In the genomic region with DNA sequence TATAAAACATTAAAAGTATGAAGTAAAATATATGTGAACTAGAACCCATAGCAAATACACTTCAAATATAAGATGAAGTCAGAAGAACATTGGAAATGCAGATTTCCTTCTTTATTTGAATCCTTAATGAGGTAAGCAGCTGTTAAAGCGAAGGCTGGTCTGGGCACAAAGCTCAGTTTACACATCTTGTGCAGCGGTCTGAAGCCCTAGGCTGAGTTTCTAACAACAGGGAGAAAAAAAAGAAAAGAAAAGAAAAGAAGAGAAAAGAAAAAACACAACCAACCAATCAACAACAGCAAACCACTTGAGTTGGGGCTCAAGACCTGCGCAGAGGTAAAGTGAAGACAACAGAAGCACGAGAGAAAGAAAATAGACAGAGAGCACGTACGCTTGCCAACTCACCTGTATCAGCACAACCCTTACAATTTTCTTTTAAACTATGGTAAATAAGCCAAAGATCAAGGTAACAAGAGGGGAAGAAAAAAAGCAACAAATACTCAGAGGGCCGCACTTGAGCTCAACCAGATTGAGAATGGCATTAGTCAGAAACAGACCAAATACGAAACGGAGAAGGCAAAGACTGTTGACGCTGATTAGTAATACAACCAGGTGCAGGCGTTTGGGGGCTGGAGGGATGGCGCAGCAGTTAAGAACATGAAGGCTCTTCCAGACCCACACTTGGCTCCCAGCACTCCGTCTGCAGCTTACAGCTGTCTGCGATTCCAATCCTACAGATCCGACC, we compare ENCODE assay signal across 33 mouse cellular contexts. TPM values are rescaled to one million over a fixed set of nuclear protein-coding genes. Genes with fewer than 3 reads are reported as not detected.
DNase-seq lines count a peak whose midpoint lies in the region; ATAC-seq and TF ChIP-seq lines count a peak whose summit lies in the region.
"Had no signal": no experiment of that assay in that cellular context is flagged by ENCODE, and none has a peak within 500 bp of the region (broad histone marks: within the 10 kb centered on the region; RNA-seq: fewer than 3 reads in every experiment).

No protein-coding gene starts in this region.

- ATAC-seq in forebrain, embryonic 14.5 days: no peak
- no peak for ATAC-seq in forebrain, embryonic 12.5 days (ENCODE audit: low FRiP score)
- no peak for ATAC-seq in lung, postnatal 0 days
- ATAC-seq: forebrain, embryonic 16.5 days; hindbrain, postnatal 0 days; intestine, embryonic 16.5 days; Patski had no signal

- no peak overlapping the region for H3K9ac ChIP-seq in forebrain, embryonic 14.5 days (ENCODE audit: low read length)
- no peak overlapping the region for H3K9ac ChIP-seq in forebrain, embryonic 12.5 days
- no peak overlapping the region for H3K9ac ChIP-seq in lung, postnatal 0 days (replicated peaks; ENCODE audit: low read depth)
- H3K9ac ChIP-seq: embryonic facial prominence, embryonic 15.5 days; liver, embryonic 14.5 days; lung, embryonic 15.5 days; midbrain, embryonic 12.5 days; neural tube, embryonic 12.5 days had no signal

- WGBS in forebrain, embryonic 14.5 days: 69% methylated on average over 15 of the region's 15 CpGs
- WGBS in forebrain, embryonic 12.5 days: 72% methylated on average over 15 of the region's 15 CpGs
- 56% methylated on average over 15 of the region's 15 CpGs for WGBS in lung, postnatal 0 days

- TF ChIP-seq EP300 in lung, postnatal 0 days (IDR thresholded peaks at IDR 0.05): no peak

- no peaks in the 10 kb centered on the region for H3K4me1 ChIP-seq in forebrain, embryonic 14.5 days (ENCODE audit: control insufficient read depth, insufficient read depth, low read length)
- peaks cover 9% of the 10 kb centered on the region for H3K4me1 ChIP-seq in forebrain, embryonic 12.5 days
- H3K4me1 ChIP-seq in lung, postnatal 0 days (ENCODE audit: insufficient read depth, low read depth, low read length): no peaks in the 10 kb centered on the region
- H3K4me1 ChIP-seq: embryonic facial prominence, embryonic 15.5 days; neural tube, embryonic 12.5 days had no signal

- no peak overlapping the region for H3K4me2 ChIP-seq in forebrain, embryonic 14.5 days (ENCODE audit: low read length)
- H3K4me2 ChIP-seq in forebrain, embryonic 12.5 days: no peak overlapping the region
- no peak overlapping the region for H3K4me2 ChIP-seq in lung, postnatal 0 days (replicated peaks; ENCODE audit: low read depth, low read length)
- H3K4me2 ChIP-seq: embryonic facial prominence, embryonic 15.5 days; lung, embryonic 15.5 days; midbrain, embryonic 12.5 days; neural tube, embryonic 12.5 days had no signal

- no peak overlapping the region for H3K4me3 ChIP-seq in forebrain, embryonic 14.5 days (ENCODE audit: low read depth, low read length)
- H3K4me3 ChIP-seq in forebrain, embryonic 12.5 days (replicated peaks): no peak overlapping the region
- no peak overlapping the region for H3K4me3 ChIP-seq in lung, postnatal 0 days (ENCODE audit: low read depth, low read length)
- H3K4me3 ChIP-seq: embryonic facial prominence, embryonic 15.5 days; gastrocnemius, adult 2 months; heart, adult 2 months; lung, embryonic 15.5 days; megakaryocyte, embryonic 14.5 days; midbrain, embryonic 12.5 days; myocyte; neural tube, embryonic 12.5 days had no signal

- no peaks in the 10 kb centered on the region for H3K27me3 ChIP-seq in forebrain, embryonic 14.5 days (replicated peaks; ENCODE audit: control insufficient read depth, insufficient read depth, low read length)
- no peaks in the 10 kb centered on the region for H3K27me3 ChIP-seq in forebrain, embryonic 12.5 days
- H3K27me3 ChIP-seq in lung, postnatal 0 days (replicated peaks; ENCODE audit: insufficient read depth, low read length): no peaks in the 10 kb centered on the region
- H3K27me3 ChIP-seq: embryonic facial prominence, embryonic 15.5 days; lung, embryonic 15.5 days; megakaryocyte, embryonic 14.5 days; midbrain, embryonic 12.5 days; neural tube, embryonic 12.5 days; Patski had no signal

- no peaks in the 10 kb centered on the region for H3K9me3 ChIP-seq in forebrain, embryonic 14.5 days (replicated peaks; ENCODE audit: control insufficient read depth, low read length)
- H3K9me3 ChIP-seq in forebrain, embryonic 12.5 days: no peaks in the 10 kb centered on the region
- no peaks in the 10 kb centered on the region for H3K9me3 ChIP-seq in lung, postnatal 0 days (ENCODE audit: low read length)
- H3K9me3 ChIP-seq: embryonic facial prominence, embryonic 15.5 days; lung, embryonic 15.5 days; megakaryocyte, embryonic 14.5 days; midbrain, embryonic 12.5 days; neural tube, embryonic 12.5 days had no signal

- H3K36me3 ChIP-seq in forebrain, embryonic 14.5 days (ENCODE audit: control insufficient read depth, insufficient read depth, low read length): peaks cover 8% of the 10 kb centered on the region; the same call in 1 of the 2 replicates
- peaks cover 6% of the 10 kb centered on the region; the same call in 1 of the 2 replicates for H3K36me3 ChIP-seq in forebrain, embryonic 12.5 days (replicated peaks)
- H3K36me3 ChIP-seq in lung, postnatal 0 days (ENCODE audit: insufficient read depth, low read length): no peaks in the 10 kb centered on the region
- H3K36me3 ChIP-seq: embryonic facial prominence, embryonic 15.5 days; lung, embryonic 15.5 days had no signal

- TF ChIP-seq CTCF in lung, postnatal 0 days (IDR thresholded peaks at IDR 0.05): no peak

- no peak overlapping the region for H3K27ac ChIP-seq in forebrain, embryonic 14.5 days (ENCODE audit: low read depth, low read length)
- H3K27ac ChIP-seq in forebrain, embryonic 12.5 days: no peak overlapping the region
- H3K27ac ChIP-seq in lung, postnatal 0 days (ENCODE audit: low read length): peak overlapping the region; percentile 59
- H3K27ac ChIP-seq: embryonic facial prominence, embryonic 15.5 days; gastrocnemius, adult 2 months; heart, adult 2 months; hindbrain, postnatal 0 days; kidney, postnatal 0 days; liver, embryonic 14.5 days; midbrain, embryonic 12.5 days; neural tube, embryonic 12.5 days had no signal

- DNase-seq in forebrain, embryonic 14.5 days (ENCODE audit: low spot score): peak; percentile 19
- peak; percentile 37 for DNase-seq in lung, postnatal 0 days (ENCODE audit: low spot score)
- no peak for DNase-seq in lung, postnatal 25 days (ENCODE audit: low spot score)
- peak; percentile 59 for DNase-seq in induced T-regulatory cell, adult 2 months (ENCODE audit: low read depth)
- no peak for DNase-seq in ovary, adult 18-20 months (ENCODE audit: low spot score)
- no peak for DNase-seq in embryo, embryonic 11 days
- no peak for DNase-seq in adrenal gland, postnatal 36 days
- DNase-seq: adrenal gland, postnatal 25 days; cerebellum, adult 11 months; cerebellum, adult 9-10 months; cerebellum, postnatal 36 days; gastrocnemius, adult 2 months; gastrocnemius, postnatal 36 days; heart, adult 2 months; heart, postnatal 14 days; kidney, adult 8-10 months; layer of hippocampus, postnatal 36 days; lung, postnatal 4 days; thymus, adult 2 months; thymus, postnatal 36 days had no signal

RNA-seq across cellular contexts. Expression of gene Vmp1, which starts 35.8 kb away (rescaled TPM):
- 119 and 131 TPM in 2 replicates for polyA plus RNA-seq in forebrain, embryonic 14.5 days (2014; fragmentation: Nextera tagmentation; extraction: Ambion mirVana)
- 83.1 and 86.8 TPM in 2 replicates for polyA plus RNA-seq in forebrain, embryonic 12.5 days (2016; fragmentation: Nextera tagmentation; extraction: Ambion mirVana)
- 181 and 202 TPM in 2 replicates for polyA plus RNA-seq in lung, postnatal 0 days (2015; fragmentation: Nextera tagmentation; extraction: Ambion mirVana)
- total RNA-seq in adrenal gland, postnatal 36 days (2021): 100 to 1,000 TPM in 1 of 2 experiments, 10 to 100 TPM in 1; 96.3 to 185 TPM

RNA-seq across cellular contexts. Expression of gene Ptrh2, which starts 35.9 kb away (rescaled TPM):
- 33.2 and 38.1 TPM in 2 replicates for polyA plus RNA-seq in forebrain, embryonic 14.5 days (2014; fragmentation: Nextera tagmentation; extraction: Ambion mirVana)
- polyA plus RNA-seq in forebrain, embryonic 12.5 days (2016; fragmentation: Nextera tagmentation; extraction: Ambion mirVana): 40.5 and 40.9 TPM in 2 replicates
- 11.7 and 12.2 TPM in 2 replicates for polyA plus RNA-seq in lung, postnatal 0 days (2015; fragmentation: Nextera tagmentation; extraction: Ambion mirVana)
- 10 to 100 TPM; 14.1 to 17.4 TPM for total RNA-seq in adrenal gland, postnatal 36 days (2021)

Comparison
In these comparisons a context has a peak if more than half of its experiments do, and no peak if none do; other contexts are left out.
1. DNase-seq: peak in forebrain, embryonic 14.5 days (single experiment), lung, postnatal 0 days (single experiment) and induced T-regulatory cell, adult 2 months (single experiment); none in lung, postnatal 25 days (single experiment), ovary, adult 18-20 months (single experiment), embryo, embryonic 11 days (single experiment) and adrenal gland, postnatal 36 days (0 of 2).